Mouse (Mus musculus): ENCODE measurements around the gene 2410137M14Rik.

2410137M14Rik gene

DNA sequence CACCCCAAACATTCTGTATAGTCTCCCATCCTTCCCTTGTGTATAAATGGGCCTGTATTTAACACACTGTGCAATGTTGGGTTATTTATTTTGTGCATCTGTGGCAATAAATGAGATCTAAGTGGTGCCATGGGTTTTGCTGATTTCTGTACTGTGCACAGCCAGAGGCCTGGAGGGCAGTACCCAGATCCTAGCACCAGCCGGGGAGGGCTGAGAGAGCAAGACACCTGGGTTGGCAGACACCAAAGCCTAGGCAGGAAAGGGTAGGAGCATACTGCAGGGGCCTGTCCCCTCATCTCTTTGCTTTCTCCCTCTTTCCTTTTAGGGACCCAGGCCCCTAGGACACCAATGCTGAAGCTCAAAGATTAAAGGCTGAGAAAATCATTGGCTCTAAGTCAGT is 32.8 kb downstream of the 2410137M14Rik start:
- no peak for DNase-seq (ENCODE audit: low read depth)

DNA sequence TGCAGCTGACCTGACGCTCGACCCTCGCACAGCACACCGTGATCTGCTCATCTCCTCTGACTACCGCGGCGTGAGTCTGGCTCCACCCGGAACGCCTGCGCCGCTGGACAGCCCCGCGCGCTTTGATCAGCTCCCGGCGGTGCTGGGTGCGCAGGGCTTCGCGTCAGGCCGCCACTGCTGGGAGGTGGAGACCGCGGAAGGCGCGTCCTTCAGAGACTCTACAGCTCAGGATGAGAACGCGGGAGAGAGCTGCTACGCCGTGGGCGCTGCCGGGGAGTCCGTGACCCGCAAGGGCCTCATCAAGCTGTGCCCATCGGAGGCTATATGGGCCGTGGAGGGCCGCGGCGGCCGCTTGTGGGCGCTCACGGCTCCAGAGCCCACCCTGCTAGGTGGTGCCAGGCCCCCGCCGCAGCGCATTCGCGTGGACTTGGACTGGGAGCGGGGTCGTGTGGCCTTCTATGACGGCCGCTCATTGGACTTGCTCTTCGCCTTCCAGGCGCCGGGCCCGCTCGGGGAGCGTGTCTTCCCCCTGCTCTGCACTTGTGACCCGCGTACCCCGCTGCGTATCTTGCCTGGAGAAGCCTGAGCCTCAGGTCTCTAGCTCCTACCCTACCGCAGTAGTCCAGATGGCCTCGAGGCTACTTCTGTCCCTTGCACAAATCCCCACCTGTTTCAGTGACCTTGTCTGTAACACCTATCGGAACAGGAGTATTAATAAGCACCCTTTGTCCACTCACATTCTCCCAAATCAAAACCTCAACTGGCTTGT is 33.8 kb downstream of the 2410137M14Rik start:
- no peak for DNase-seq (ENCODE audit: low read depth)

DNA sequence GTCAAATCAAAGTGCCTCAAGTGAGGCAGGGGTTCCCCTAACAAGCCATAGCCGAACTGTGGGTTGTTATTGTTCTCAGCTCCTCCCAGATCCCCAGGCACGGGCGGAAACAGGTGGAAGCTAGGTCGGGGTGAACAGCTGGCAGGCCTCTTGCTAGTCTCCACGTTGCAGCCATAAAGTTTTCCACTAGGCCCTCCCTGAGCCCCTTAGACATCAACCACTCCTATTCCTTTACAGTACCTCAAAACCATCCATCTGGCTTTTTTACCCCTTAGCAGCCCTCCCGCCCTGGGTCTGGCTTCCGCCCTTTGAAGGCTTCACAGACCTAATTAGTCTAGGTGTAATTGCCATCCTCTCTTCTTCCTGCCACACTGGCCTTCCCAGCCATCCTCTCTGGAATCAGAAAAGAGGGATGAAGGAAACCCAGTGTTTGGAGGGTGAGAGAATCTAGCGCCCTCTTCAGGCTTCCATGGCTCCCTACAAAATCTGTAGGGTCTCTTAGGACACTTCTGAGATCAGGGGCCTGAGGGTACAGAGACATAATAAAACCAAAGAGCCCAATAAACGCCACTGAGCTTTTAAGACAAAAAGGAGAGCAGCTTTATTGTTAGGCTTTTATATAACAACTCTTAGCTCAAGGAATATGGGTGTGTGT is 36.8 kb downstream of the 2410137M14Rik start:
- no peak for DNase-seq (ENCODE audit: low read depth)

DNA sequence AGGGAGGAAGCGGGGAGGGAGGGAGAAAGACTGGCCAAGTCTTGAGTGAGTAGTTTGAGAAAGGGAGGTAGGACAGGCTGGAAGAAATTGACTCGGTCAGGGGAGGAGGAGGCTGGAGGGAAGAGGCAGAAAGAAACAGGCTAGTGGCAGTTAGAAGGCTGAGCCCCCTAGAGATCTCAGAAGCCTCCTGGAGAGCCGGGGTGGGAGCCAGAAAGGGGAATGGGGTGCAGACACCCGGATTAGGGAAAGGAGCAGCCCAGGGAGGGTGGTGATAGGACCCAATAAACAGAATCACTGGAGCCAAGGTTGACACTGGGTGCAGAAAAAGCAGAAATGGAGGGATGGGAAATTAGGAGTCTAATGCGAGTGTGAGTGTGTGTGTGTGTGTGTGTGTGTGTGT is 37.3 kb downstream of the 2410137M14Rik start:
- DNase-seq (ENCODE audit: low read depth): no peak

DNA sequence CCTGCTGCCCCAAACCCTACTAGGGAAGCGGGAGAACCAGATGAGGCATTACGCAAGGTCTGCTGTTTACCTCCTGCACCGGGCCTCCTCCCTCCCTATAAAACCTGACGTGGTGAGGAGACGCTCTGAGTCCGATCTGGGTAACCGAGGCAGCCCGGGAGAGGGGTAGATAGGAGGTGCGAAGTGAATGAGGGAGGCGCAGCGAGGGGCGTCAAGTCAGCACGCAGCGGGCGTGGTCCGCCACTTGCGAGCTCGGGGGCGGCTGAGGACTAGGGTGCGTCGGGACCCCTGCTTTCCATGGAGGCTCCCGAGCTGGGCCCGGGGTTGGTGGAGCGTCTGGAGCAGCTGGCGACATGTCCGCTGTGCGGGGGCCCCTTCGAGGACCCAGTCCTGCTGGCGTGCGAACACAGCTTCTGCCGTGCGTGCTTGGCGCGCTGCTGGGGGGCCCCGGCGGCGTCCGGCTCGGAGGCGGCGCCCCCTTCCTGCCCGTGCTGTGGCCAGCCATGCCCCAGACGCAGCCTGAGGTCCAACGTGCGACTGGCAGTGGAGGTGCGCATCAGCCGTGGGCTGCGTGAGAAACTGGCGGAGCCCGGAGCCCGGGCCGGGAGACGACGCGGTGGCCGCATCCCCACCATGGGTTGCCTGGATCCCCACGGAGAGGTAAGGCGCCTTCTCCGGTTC is 38.1 kb downstream of the 2410137M14Rik start, which contains the start of gene Rnf39:
Gene Rnf39 (plus strand): TSS at position 128 of the 681 bp plus-strand sequence.
- no peak for DNase-seq (ENCODE audit: low read depth)

DNA sequence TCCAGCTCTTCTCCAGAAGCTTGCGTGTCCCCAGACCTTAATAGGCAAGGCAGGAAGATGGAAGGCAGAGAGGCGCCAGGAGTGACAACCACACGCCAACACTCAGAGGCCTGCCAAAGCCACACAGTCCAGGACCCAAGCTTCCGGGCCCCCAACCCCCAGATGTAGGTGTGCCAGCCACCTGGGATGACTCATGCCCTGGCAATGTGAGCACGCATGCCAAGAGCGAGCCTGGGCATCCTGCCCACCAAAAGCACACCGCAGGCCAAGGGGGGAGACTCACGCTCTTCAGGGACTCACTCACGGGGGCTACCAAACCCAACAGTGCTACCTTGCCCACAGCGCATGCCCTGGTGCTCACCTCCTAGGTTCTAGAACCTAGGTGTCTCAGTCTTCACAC is 38.6 kb downstream of the 2410137M14Rik start:
- no peak for DNase-seq (ENCODE audit: low read depth)

DNA sequence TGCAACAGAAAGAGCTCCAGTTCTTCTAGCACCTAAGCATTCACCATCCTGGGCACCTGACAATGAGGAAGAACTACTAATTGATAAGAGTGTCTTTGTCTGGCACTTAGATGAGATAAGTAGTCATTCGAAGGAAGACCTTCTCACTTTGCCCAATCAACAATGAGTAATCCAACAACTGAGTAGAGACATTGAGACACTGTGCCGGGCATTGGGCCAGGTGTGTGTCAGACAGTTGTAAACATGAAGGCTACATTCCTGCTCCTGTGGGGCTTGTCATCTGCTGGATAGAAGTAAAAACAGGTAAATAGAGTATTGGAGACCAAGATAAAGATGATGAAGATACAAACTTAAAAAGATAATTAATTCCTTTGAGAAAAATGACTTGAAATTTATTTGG is 43.0 kb downstream of the 2410137M14Rik start:
- DNase-seq (ENCODE audit: low read depth): no peak

DNA sequence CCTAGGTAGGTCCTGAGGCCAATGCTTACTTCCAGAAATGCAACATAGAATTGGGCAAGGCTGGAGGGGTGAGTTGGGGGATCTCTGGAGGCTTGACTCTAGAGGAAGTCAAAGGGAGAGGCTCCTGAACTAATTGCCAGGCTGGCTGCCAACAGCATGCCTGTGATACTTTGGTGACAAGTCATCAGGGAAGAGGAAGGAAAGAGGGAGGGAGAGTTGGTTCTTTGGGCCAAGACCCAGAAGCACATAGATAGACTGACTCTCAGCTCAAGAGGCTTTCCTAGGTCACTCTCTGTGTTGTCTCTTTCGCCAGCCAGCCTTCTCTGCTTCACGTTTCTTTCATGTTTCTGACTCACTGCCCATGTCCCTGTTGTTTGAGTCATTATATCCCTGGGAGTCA is 49.2 kb downstream of the 2410137M14Rik start:
- DNase-seq (ENCODE audit: low read depth): no peak

DNA sequence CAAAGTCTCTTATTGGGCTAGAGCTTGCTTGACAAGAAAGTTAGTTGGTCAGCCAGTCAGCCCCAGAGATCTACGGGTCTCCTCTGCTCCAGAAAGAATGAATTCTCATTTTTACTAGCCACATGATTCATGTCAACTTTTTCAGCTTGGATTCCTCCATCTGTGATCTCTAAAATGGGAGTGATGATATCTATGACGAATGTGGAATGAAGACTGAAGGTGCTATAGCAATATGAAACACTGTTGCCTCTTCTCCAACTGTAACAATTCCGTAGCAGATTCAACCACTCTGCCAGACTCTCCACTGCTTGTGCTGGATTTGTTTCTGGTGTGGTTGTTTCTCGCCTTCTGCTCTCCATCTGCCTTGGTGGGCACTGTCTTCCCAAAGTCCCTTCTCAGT is 49.9 kb downstream of the 2410137M14Rik start:
- no peak for DNase-seq (ENCODE audit: low read depth)

DNA sequence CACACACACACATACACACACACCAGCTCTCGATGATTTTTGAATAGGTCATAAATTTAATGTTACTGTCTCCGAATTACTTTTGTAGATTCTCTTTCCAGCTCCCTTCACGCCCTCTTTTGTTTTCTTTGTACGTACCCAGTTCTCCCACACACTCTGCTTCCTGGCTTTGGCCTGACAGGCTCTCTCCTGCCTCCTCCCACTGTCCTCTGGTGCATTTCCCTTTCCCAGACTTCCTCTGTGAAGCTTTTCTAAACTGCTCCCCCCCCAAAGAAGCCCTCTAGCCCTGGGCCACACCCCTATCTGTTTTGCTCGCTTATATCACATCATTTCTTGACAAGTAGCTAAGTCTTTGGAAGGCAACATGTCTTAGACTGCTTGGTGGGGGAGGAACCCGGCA is 50.8 kb downstream of the 2410137M14Rik start:
- DNase-seq (ENCODE audit: low read depth): no peak

DNA sequence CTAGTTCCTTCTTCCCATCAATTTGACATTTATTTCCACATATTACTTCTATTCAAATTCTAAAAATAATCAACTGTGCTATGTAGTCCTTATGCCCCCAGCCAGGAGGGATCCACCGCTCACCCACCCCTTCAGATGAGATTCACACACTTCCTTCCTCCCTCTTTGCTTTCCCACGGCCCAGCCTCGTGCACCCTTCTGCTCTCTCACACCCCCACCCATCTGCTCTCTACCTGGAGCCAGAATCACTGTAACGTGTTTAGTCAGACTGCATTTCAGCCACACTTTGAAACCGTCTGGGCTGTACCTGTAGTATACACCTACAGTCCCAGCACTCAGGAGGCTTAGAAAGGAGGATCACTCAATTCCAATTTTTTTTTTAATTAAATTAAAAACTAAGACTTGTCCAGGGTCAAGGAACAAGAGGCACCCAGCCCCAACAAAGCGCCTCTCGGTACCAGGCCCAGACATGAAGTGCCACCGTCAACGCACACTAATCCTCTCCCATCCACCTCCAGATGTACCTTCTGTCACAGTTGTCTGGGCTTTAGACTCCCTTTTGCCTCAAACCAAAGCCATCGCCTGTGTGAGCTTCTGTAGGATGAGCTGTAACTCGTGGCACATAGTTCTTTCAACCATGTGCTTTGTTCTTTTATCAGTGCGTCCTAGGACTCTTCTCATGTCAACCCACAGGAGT is 51.7 kb downstream of the 2410137M14Rik start:
- no peak for DNase-seq (ENCODE audit: low read depth)

All from c-Kit-positive CD71-negative TER-119-negative erythroid progenitor cells, embryonic 14.5 days (primary cell).